Mouse (Mus musculus) heart, postnatal 36 days (tissue): Measurements from ENCODE around the gene Zbtb46. TPM values are rescaled to one million over a fixed set of nuclear protein-coding genes. Genes with fewer than 3 reads are reported as not detected.

Experiments
- DNase-seq, 2 experiments: peaks; one replicate each; pipeline ENCODE4 v3.0.0; 2021 to 2022
- intact Hi-C: fragments of 180-260 bp; cut with DNase I; formaldehyde crosslinking; loops from one replicate; pipeline ENCODE4 v1.15.1; 2025
- total RNA-seq, 2 experiments: library from RNA; stranded (reverse); gene quantifications; 2 replicates each; pipeline ENCODE4 v1.2.3; 2021

Gene Zbtb46
- total RNA-seq, 2 experiments from 2014 or later = 12.4 to 12.9 TPM

DNA sequence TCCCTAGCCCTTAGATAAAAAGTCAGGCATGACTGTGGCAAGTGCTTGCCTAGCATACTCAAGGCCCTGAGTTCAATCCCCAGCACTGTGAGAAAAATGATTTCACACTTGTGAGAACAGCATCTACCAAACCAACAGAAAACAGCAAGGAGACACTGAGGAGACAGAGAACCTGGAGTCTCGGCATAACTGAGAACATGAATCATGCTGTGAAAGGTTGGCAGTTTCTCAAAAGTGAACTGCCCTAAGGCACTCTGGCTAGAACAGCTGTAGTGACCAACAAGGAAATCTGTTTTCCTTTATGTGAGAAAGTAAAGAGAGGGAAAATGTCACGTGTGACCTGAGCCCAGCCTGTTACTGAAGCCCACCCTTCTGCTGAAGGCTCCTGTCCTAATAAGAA, 46.1 kb downstream of the Zbtb46 start:
- no peak for DNase-seq
- intact Hi-C loops = no loop called here

DNA sequence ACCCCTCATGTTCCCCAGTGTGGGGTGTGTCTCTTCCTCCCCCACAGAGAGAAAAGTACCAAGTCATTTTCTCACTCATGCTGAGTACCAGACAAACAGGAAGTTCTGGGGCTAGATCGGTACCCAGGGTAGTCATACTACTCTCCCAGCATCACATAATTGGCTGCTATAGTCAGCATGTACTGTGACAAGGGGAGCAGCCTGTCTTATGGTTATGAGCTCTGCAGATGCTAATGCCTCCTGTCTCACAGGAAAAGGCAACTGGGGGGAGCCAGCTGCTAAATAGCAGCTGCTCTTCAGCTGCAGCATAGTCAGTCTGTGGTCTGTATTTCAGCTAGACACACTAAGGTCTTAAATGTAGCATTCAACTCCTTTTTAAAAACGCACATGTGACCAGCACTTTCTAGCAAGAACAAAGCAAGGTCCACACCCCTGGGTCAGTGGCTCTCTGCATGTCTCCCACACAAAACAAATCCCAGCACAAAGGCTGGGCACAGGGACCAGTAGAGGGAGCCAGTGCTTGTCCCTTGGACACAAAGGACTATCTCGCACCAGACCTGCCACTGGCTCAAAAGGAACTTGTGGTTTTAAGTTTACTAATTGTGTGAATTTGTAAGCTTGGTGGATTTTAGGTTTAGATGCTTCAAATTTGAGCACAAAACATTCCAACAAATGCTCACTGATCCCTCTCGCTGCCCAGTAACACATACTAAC, 48.3 kb downstream of the Zbtb46 start:
- intact Hi-C loops = loop anchor here (1.0 to 2.0 kb wide), 3 partner anchors 18 to 158 kb away; no protein-coding TSS in a partner anchor
- peak; percentile 72 to 75 for DNase-seq

DNA sequence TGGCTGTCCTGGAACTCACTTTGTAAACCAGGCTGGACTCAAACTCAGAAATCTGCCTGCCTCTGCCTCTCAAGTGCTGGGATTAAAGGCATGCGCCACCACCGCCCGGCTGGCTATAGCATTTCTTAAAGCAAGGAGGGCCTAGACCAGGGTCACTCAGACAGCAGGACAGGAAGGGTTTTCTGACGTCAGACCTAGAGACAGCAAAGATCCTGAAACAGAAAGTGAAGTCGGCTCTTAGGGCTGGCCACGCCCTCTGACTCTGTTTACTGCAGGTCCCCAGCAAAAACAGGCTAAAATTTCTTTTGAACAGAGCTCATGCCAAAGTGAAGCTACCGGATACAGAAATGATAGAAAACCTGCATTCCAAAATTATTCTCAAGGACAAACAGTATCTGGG, 49.6 kb downstream of the Zbtb46 start:
- intact Hi-C loops = loop anchor here (2.0 kb wide), 2 partner anchors 17 to 159 kb away; no protein-coding TSS in a partner anchor
- no peak for DNase-seq

DNA sequence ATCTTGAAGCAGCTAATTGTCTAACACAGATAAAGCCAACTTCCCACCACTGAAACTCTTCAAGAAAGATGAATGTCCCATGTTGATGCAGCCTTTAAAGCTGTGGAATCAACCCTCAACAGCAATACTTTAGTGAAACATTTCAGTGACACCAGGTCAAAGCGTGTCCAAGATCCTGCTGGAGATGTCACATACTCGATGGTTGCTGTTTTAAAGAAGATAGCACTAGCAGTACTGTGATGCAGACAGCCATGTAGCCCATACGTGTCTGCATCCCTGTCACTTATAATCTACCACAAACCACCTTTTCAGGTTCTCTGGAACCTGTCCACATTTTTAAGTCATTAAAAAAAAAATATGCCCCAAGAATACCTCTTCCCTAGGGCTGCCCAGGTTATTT, 55.5 kb downstream of the Zbtb46 start:
- no peak for DNase-seq
- intact Hi-C loops = no loop called here

DNA sequence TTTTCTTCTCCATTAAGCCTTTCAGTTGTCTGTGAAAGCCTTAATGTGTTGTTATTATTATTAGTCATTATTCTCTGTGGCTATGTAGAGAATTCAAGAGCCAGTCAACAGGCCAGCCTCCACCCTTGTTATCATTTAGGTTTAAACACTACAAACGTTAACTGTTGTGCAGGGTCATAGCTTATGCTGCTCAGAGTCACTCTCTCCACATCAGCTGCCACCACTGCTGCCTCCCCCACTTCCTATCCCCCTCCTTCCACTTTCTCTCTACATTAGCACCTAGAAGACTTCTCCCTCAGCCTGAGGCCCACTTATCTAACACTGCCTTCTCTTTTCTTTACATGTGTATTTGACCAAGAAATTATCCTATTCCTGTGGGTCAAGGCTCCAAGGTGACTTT, 57.7 kb downstream of the Zbtb46 start:
- no peak for DNase-seq
- intact Hi-C loops = no loop called here

DNA sequence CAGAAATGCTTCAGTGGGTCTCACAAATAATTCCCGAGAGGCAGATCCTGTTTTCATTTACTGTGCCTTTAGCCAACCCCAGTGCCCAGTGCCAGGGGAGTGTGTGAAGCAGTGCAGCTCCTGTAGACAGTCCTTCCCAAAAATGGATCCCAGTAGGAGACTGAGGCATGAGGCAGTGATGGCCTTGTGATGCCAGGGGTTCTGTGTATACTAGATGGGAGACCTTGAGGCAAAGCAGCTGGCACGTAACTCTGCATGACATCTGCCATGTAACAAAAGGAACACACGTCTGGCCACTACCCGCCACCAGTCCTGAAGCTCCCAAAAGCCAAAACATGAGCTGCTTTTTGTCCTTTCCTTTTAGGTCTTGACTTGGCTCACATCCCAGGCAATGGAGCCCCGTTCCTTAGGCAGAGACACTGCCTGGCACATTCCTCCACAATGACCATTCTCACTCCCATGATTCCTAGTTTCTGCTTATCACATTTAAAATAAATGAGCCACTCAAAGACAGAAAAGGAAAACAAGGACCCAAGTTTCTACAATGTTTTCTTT, 61.9 kb downstream of the Zbtb46 start:
- DNase-seq = no peak
- intact Hi-C loops = no loop called here

DNA sequence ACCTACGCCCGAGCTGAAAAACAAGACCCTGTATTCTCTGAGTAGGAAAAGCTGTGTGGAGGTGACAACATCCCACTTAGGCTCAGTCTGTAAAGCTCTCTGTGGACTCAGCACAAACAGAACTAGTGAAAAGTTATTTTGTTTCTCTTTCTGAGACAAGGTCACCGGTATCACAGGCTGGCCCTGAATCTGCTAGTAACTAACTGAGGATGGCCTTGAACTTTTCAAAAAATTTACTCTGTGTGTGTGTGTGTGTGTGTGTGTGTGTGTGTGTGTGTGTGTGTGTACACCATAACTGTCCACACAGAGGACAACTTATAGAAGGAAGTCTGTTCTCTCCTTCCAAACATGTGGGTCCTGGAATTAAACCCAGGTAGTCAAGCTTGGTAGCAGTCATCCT, 65.1 kb downstream of the Zbtb46 start:
- DNase-seq = no peak
- intact Hi-C loops = loop anchor here (5.0 kb wide), 1 partner anchor 188 kb away; the partner anchor contains the start of gene Uckl1

DNA sequence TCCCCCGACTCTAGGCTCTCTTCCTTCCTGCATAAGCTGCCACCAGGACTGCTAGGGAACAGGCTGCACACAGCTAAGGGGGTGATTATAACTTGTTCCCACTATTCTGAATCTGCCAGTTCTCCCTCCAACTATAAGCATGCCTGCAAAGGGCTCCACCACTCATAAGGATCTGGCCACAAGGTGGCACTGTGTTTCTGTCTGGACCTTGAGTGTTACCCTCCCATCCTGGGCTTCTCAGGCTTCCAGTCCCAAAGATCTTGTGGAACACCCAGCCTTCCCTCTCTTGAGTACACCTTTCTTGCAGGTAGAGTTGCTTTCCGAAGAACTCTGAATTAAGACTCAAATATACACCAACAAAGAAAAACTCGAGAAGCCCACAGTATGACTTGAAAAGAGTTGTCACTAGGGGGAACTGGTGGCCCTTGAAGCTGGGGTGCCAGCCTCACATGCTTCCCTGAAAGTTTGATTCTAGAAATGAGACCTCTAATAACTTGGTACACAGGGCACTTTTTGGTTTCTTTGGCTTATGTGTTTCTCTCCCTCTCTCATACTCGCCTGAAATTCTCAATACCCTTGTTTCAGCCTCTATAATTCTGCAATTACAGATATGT, 66.5 kb downstream of the Zbtb46 start:
- intact Hi-C loops = loop anchor here (1.0 to 5.0 kb wide), 4 partner anchors 18 to 190 kb away; partner anchors contain the start of gene Uckl1
- peak; percentile 83 to 90 for DNase-seq

DNA sequence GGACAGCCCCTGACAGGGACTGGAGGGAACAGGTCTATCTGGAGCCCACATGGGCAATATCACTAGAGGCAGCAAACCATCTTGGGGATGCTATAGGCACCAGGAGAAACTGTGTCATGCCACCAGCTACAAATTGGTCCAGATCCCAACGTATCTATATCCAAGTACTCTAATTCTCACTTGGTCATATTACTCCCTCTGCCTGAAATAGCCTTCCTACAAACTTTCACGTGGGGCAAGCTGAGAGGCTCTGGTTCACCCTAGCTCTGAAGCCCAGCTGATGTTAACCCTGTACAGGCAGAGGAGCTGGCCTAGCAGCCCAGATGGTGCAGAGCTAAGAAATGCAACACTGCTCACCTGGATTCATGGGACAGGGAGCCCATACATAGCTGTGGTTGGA, 67.7 kb downstream of the Zbtb46 start:
- intact Hi-C loops = loop anchor here (2.0 to 5.0 kb wide), 2 partner anchors 177 to 191 kb away; partner anchors contain the start of gene Uckl1
- no peak for DNase-seq

DNA sequence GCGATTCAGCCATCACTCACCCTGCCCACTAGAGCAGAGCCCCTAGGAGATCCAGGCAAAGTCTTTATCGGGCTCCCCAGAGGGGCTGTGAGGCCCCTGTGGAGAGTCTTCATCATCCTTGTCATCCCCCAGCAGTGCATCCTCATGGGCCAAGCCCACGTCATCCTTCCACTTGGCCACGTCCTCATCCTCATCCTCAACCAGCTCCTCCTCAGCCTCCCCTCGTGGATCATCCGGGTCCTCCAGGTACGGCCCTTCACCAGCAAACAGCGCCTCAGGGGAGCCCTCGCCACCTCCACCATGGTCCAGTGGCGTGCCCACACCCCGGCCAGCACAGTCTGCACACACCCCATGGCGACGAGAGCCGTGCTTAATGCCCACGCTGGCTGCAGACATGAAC, 68.2 kb downstream of the Zbtb46 start:
- intact Hi-C loops = loop anchor here (2.0 to 5.0 kb wide), 2 partner anchors 178 to 191 kb away; partner anchors contain the start of gene Uckl1
- no peak for DNase-seq

DNA sequence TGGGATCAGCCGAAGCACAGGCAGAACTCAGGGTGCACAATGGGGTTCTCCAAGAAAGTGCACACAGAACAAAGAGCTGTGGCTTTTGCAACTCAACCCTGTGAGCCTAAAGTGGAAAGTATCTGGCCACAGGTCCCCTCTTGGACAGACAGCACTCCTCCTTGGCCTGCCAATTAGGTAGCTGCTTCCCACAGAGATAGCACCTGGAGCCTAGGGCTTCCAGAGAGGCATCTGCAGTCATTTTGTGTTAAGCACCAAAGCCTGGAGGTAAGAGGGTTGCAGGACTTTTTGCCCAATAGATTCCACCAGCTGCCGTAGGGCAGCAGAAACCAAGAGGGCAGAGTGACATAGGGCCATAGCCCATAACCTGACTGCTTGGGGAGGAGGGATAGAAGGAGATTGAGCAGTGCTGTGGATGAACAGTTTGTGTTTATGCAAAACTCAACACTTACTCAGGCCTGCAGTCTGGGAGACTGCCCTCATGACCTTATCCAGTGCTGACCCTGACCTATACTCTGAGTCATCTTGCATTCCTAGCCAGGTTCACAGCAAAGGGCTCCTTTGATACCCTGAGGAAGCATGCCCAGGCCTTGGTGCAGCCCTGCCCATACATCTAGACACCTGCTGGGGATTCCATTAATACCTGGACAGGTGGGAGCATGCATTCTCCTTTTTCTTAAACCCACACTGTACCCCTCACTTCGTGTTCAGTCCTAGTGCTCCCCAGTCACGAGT, 68.9 kb downstream of the Zbtb46 start:
- intact Hi-C loops = loop anchor here (2.0 to 5.0 kb wide), 2 partner anchors 178 to 192 kb away; partner anchors contain the start of gene Uckl1
- DNase-seq = no peak

DNA sequence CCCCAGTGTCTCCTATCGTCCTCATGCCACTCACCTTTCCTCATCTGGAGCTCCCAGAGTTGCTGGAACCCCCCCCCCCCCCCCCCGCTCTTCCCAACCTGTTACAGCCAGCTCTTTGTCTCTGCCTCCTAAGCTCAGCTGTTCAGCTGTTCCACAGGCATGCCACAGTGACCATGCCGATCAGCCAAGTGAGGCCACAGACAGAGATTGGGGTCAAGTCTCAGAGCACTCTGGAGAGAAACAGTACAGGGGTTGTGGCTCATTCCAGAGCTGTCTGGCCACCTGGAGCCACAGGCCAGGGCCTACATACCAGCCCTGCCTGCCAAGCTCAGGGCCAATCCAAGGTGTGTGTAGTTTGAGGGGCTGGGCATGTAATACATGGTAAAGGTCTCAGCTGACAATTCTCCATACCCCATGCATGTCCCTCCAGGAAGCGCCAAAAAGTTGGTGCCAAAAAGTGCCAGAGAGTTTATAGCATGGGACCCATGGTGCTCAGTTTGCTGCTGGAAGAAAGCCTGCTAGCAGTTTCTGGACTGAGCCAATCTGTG, 72.5 kb downstream of the Zbtb46 start:
- no peak for DNase-seq
- intact Hi-C loops = no loop called here

DNA sequence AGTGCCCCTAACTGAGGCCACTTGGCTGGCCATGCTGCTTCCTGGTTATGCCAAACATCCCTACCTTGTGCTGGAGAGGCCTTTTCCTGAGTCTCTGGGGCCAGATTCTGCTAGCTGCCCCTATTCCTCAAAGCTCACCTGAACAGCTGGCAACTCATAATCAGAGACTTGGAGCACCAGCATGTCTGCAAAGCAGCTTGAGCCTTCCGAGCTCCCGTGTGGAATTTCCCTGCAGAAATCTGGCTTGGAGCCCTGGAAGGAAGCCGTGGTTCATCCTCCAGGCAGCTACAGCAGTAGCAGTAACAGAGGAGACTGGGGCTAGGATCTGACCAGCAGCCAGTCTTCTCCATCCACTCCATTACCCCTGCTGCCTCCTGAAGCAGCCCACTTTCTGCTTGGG, 73.3 kb downstream of the Zbtb46 start:
- DNase-seq = peak; percentile 56 to 58
- intact Hi-C loops = no loop called here

DNA sequence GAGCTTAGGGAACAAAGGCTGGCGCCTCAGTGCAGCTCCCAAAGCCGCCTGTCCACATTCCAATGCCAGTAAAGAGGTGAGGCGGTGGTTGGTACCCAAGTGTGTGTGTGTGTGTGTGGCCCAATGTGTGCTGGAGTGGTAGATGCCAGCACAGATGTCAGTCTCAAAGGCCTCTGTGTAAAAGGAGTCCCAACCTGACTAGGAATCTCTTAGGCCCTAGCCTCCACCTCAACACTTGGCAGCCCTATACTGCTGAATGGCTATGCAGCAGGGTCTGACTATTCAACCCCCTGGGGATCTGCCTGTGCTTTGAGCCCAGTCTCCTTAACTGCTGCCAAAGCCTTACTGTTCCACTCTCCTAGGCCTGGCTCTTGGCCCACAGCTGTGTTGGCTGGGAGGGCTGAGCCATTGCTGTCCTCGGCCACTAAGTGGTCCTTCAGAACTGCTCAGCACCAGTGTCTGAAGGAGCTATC, 74.3 kb downstream of the Zbtb46 start:
- peak; percentile 72 to 75 for DNase-seq
- intact Hi-C loops = no loop called here

DNA sequence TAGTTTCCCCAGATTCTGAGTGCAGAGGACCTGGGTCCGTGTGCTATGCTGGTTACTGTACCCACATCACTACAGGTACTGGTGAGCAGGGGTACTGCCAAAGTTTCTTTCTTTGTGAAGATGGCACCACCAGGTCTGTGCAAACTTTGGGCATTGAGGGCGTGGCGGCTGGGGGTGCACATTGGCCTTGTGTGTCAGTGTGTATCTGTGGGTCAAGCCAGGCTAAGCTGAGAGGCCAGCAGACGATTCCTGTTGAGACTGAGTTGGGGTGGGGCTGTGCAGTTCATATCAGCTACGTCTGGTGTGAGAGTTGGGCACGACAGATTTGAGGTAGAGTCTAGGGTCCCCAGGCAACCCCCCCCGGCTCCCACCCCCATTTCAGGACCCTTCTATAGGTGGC, 74.8 kb downstream of the Zbtb46 start:
- intact Hi-C loops = no loop called here
- no peak for DNase-seq

DNA sequence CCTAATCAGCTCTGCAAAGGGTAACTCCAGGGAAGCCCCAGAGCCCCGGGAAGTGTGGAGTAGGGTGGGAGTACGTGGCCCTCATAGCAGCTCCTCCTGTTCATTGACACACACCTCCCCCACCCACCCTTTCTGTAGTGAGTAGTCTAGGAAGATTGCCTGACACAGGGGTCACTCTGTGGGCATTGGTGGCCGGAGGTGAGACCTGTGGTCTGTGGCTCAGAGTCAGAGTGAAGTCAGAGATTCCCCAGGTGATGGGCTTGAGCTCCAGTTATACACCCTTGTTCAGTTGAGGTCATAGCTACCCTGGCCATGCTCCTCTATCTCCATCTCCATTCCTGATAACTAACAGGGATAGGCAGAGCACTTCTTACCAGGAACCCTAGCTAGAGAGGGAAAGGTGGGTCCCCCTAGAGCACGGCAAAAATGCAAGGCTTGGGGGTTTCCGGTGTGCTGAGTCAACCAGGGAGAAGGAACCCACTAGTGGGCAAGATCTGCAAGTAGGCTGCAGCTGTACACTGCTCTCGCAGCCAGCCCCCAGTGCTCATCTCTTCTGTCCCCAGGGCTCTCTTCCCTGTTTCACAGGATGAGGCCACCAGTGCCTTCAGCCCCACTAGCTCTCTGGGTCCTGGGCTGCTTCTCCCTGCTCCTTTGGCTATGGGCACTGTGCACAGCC, 77.5 kb downstream of the Zbtb46 start:
- no peak for DNase-seq
- intact Hi-C loops = no loop called here

DNA sequence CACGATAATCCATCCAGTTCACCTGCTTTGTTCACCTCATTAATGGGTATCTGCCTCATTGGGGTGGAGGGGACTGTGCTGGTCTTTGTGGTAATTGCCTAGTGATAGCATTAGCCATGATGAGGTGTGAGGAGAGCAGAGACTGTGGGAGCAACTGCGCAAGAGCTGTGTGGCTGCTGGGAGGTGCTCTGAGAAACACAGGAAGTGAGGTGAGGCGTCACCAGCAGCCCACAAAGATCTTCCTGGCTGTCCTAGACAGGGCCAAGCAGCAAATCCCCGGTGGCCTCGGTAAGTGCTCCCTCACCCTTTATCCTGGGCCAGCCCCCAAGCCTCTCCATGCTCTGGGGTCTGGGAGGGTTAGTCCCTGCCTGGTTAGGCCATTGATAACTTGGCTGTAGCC, 78.1 kb downstream of the Zbtb46 start:
- no peak for DNase-seq
- intact Hi-C loops = no loop called here

DNA sequence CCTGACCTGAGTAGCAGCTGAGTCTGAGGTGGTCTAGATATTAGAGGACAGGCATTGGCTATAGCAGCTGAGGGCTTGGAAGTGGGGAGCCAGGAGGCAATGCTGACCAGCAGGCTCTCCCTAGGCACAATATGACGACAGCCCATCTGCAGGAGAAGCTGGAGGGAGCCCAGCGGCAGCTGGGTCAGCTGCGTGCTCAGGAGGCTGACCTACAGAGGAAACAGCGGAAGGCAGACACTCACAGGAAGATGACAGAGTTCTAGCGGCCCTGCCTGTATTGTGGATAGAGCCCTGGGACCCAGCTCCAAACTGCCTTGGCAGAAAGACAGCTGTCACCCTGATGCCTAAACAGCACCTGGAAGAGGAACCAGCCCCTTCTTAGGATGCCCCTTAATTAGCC, 79.0 kb downstream of the Zbtb46 start:
- DNase-seq = no peak
- intact Hi-C loops = no loop called here

DNA sequence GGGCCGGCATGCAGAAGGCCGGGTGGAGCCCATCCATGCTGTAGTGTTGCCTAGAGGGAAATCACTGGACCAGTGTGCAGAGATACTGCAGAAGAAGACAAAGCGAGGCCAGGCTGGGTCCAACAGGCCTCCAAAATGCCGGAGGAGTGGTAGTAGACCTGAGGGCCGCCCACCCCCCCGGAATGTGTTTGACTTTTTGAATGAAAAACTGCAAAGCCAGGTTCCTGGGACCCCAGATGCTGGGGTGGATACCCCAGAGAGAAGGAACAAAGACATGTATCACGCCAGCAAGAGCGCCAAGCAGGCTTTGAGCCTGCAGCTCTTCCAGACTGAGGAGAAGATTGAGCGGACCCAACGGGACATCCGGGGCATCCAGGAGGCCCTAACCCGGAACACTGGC, 79.4 kb downstream of the Zbtb46 start, which contains the start of gene Lime1:
Gene Lime1, plus strand, starts transcription at position 301 of the 400 bp plus-strand sequence.
- DNase-seq = no peak
- intact Hi-C loops = no loop called here

DNA sequence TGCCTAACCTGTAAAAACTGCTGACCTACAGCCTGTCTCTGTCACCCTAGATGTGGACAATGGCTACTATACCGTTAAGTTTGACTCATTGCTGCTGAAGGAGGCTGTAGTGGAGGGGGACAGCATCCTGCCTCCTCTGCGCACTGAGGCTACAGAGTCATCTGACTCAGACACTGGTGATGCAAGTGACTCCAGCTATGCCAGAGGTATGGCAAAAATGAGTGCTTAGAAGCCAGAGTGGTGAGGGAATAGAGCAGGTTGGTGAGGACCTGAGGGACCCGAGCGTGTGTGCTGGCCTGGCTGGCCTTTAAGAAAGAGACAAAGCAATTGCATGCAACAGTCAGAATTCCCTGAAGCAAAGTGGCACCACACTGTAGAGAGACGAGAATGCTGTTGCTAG, 80.5 kb downstream of the Zbtb46 start:
- intact Hi-C loops = no loop called here

More for the DNA sequence above, 80.5 kb downstream of the Zbtb46 start:
- DNase-seq = no peak
